Mouse (Mus musculus): Measurements from ENCODE around the gene Ano1. TPM values are rescaled to one million over a fixed set of nuclear protein-coding genes. Genes with fewer than 3 reads are reported as not detected.

Gene Ano1
- polyA plus RNA-seq, 1 experiment = 3.0 TPM

- H3K4me1 ChIP-seq (ENCODE audit: control insufficient read depth, insufficient read depth, low read length) = no peaks in the 10 kb centered on the region
- H3K27ac ChIP-seq (ENCODE audit: insufficient read depth, low read length) = no peak overlapping the region
- TF ChIP-seq POLR2A (IDR thresholded peaks at IDR 0.05; ENCODE audit: extremely low read depth, insufficient read depth, low read length) (no peak), CTCF (IDR thresholded peaks at IDR 0.05; ENCODE audit: extremely low read depth, insufficient read depth, low read length) (no peak)
- no peak overlapping the region for H3K4me3 ChIP-seq (ENCODE audit: insufficient read depth, low read length)
Observed at GRCm38 (mm10) chr7:144731182-144731896, 20.4 kb downstream of the Ano1 start.

- TF ChIP-seq CTCF (IDR thresholded peaks at IDR 0.05; ENCODE audit: extremely low read depth, insufficient read depth, low read length) = no peak
- TF ChIP-seq POLR2A (IDR thresholded peaks at IDR 0.05; ENCODE audit: extremely low read depth, insufficient read depth, low read length) = no peak
Observed at GRCm38 (mm10) chr7:144724283-144724682, 27.5 kb downstream of the Ano1 start.

GRCm38 (mm10) chr7:144719956-144720355 is 31.8 kb downstream of the Ano1 start:
- no peak overlapping the region for H3K4me3 ChIP-seq (ENCODE audit: insufficient read depth, low read length)
- no peaks in the 10 kb centered on the region for H3K4me1 ChIP-seq (ENCODE audit: control insufficient read depth, insufficient read depth, low read length)
- no peak overlapping the region for H3K27ac ChIP-seq (ENCODE audit: insufficient read depth, low read length)
- no peak for TF ChIP-seq POLR2A (IDR thresholded peaks at IDR 0.05; ENCODE audit: extremely low read depth, insufficient read depth, low read length)
- no peak for TF ChIP-seq CTCF (IDR thresholded peaks at IDR 0.05; ENCODE audit: extremely low read depth, insufficient read depth, low read length)

More at GRCm38 (mm10) chr7:144724283-144724682, 27.5 kb downstream of the Ano1 start:
- Histone ChIP-seq H3K4me1 (ENCODE audit: control insufficient read depth, insufficient read depth, low read length) (no peaks in the 10 kb centered on the region), H3K27ac (ENCODE audit: insufficient read depth, low read length) (no peak overlapping the region), H3K4me3 (ENCODE audit: insufficient read depth, low read length) (no peak overlapping the region)

GRCm38 (mm10) chr7:144717736-144718135 is 34.0 kb downstream of the Ano1 start:
- TF ChIP-seq POLR2A (IDR thresholded peaks at IDR 0.05; ENCODE audit: extremely low read depth, insufficient read depth, low read length) = no peak
- Histone ChIP-seq H3K4me1 (ENCODE audit: control insufficient read depth, insufficient read depth, low read length) (no peaks in the 10 kb centered on the region), H3K27ac (ENCODE audit: insufficient read depth, low read length) (no peak overlapping the region), H3K4me3 (ENCODE audit: insufficient read depth, low read length) (no peak overlapping the region)

- TF ChIP-seq CTCF (IDR thresholded peaks at IDR 0.05; ENCODE audit: extremely low read depth, insufficient read depth, low read length) = no peak
- TF ChIP-seq POLR2A (IDR thresholded peaks at IDR 0.05; ENCODE audit: extremely low read depth, insufficient read depth, low read length) = no peak
Observed at GRCm38 (mm10) chr7:144697870-144698269, 53.9 kb downstream of the Ano1 start.

GRCm38 (mm10) chr7:144696764-144697704 is 54.7 kb downstream of the Ano1 start:
- TF ChIP-seq POLR2A (IDR thresholded peaks at IDR 0.05; ENCODE audit: extremely low read depth, insufficient read depth, low read length) (no peak), CTCF (IDR thresholded peaks at IDR 0.05; ENCODE audit: extremely low read depth, insufficient read depth, low read length) (peak; percentile 38; the same call in 1 of the 2 replicates)
- no peak overlapping the region for H3K27ac ChIP-seq (ENCODE audit: insufficient read depth, low read length)
- no peak overlapping the region for H3K4me3 ChIP-seq (ENCODE audit: insufficient read depth, low read length)
- no peaks in the 10 kb centered on the region for H3K4me1 ChIP-seq (ENCODE audit: control insufficient read depth, insufficient read depth, low read length)

More at GRCm38 (mm10) chr7:144697870-144698269, 53.9 kb downstream of the Ano1 start:
- Histone ChIP-seq H3K4me3 (ENCODE audit: insufficient read depth, low read length) (no peak overlapping the region), H3K27ac (ENCODE audit: insufficient read depth, low read length) (no peak overlapping the region), H3K4me1 (ENCODE audit: control insufficient read depth, insufficient read depth, low read length) (no peaks in the 10 kb centered on the region)

- Histone ChIP-seq H3K27ac (ENCODE audit: insufficient read depth, low read length) (no peak overlapping the region), H3K4me3 (ENCODE audit: insufficient read depth, low read length) (no peak overlapping the region), H3K4me1 (ENCODE audit: control insufficient read depth, insufficient read depth, low read length) (no peaks in the 10 kb centered on the region)
- no peak for TF ChIP-seq POLR2A (IDR thresholded peaks at IDR 0.05; ENCODE audit: extremely low read depth, insufficient read depth, low read length)
- no peak for TF ChIP-seq CTCF (IDR thresholded peaks at IDR 0.05; ENCODE audit: extremely low read depth, insufficient read depth, low read length)
Observed at GRCm38 (mm10) chr7:144689855-144690254, 61.9 kb downstream of the Ano1 start.

GRCm38 (mm10) chr7:144689136-144689535 is 62.6 kb downstream of the Ano1 start:
- Histone ChIP-seq H3K4me3 (ENCODE audit: insufficient read depth, low read length) (no peak overlapping the region), H3K27ac (ENCODE audit: insufficient read depth, low read length) (no peak overlapping the region), H3K4me1 (ENCODE audit: control insufficient read depth, insufficient read depth, low read length) (no peaks in the 10 kb centered on the region)
- no peak for TF ChIP-seq POLR2A (IDR thresholded peaks at IDR 0.05; ENCODE audit: extremely low read depth, insufficient read depth, low read length)

- Histone ChIP-seq H3K27ac (ENCODE audit: insufficient read depth, low read length) (no peak overlapping the region), H3K4me1 (ENCODE audit: control insufficient read depth, insufficient read depth, low read length) (no peaks in the 10 kb centered on the region), H3K4me3 (ENCODE audit: insufficient read depth, low read length) (no peak overlapping the region)
- TF ChIP-seq CTCF (IDR thresholded peaks at IDR 0.05; ENCODE audit: extremely low read depth, insufficient read depth, low read length) (no peak), POLR2A (IDR thresholded peaks at IDR 0.05; ENCODE audit: extremely low read depth, insufficient read depth, low read length) (no peak)
Observed at GRCm38 (mm10) chr7:144687663-144688381, 64.0 kb downstream of the Ano1 start.
